Mouse (Mus musculus): ENCODE measurements around the gene Pcsk4.
A peak's percentile ranks its signal among the peaks of the same experiment; 100 is the strongest.

Pcsk4 gene

DNA sequence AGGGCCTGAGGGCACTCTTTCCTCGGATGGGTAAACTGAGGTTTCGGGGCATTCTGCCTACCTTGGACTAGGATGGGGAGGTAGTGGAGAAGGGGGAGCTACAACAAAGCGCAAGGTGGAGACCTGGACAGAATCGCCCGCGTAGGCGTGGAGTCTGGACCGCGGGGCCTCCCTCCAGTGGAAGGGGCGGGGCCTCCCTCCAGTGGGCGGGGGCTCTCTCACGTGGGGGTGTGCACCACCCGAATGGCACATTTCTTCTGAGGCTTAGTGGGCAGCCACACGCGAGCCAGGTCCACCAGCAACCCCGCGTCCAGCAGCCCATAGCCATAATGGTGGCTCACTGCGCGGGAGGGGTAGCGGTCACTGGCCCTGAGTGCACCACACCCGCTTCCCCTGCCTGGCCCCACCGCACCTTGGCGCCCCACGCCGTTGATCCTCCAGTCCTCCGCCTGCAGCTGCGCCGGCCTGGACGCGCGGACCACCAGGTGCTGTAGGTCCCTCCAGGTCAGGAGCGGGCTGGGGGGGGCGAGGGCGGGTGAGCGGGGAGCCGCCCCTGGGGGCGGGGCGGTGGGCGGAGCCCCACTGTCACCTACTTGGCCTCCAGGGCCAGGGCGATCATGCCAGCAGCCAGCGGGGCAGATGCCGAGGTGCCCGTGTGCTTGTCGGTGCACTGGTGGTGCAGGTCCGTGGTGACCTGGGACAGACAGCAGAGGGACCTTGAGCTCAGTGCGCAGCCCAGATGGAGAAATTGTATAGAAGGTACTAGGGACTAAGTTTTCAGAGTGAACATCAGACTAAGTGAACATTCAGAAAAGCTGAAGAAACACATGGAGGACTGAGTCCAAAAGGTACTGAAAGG, 5.8 kb downstream of the Pcsk4 start:
- DNase-seq (ENCODE audit: low spot score in 2 of 2) = peak; percentile 37 to 53

DNA sequence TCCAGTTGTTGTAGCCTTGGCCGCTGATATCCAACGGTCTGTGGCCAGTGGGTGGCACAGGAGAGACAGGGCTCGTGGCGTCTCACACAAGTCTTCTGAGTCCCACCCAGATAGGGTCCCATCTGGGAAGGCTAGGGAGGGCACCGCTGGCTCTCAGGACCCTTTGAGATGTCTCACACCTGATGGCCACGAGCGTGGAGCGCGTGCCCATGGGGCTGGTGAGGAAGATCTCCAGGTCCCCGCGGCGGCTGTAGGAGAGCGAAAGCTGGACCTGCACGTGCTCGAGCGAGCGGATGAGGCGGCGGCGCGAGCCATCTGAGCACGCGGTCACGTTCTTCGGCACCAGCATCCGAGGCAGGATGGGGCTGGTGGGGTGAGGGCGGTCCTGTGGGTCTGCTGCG, 6.5 kb downstream of the Pcsk4 start:
- peak in 1 of 2 experiments; percentile 14 for DNase-seq (ENCODE audit: low spot score in 2 of 2)

DNA sequence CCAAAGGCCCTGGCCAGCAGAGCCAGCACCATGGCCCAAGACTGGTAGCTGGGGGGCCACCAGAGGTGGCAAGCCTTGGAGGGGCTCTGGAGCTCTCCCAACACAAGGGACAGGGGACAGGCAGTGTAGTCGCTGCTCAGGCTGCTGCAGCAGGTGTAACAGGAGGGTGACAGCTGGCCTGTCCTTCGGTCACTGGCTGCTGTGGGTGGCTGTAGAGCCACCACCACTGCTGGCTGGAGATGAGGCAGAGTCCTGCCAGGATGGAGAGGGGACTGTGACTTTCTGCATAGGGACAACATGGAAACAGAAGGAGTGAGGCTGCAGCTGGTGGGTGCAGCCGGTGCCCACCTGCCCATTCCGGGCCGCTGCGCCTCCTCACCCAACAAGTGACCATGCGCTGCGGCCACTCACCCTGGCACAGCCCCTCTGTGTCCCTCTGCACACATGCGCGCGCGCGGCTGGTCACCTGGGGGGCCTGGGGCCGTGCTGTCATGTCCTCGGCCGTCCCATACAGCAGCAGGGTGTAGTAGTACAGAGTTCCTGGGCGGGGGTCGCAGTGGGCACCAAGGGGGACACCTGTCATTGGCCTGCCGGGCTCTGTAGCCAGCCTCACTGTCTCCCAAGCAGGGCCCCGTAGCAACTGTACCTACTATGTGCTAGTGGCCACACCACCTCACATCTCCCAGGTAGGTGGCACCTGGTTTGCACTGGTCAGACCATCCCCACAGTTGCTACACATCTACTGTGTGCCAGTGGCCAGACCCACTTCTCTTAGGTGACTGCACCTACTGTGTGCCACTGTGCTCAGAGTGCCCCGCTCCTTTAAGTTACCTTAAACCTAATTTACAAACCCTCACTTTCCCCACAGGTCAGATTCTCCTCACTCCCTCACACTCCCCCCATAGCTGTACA, 7.4 kb downstream of the Pcsk4 start:
- DNase-seq (ENCODE audit: low spot score in 2 of 2) = peak in 1 of 2 experiments; percentile 9

DNA sequence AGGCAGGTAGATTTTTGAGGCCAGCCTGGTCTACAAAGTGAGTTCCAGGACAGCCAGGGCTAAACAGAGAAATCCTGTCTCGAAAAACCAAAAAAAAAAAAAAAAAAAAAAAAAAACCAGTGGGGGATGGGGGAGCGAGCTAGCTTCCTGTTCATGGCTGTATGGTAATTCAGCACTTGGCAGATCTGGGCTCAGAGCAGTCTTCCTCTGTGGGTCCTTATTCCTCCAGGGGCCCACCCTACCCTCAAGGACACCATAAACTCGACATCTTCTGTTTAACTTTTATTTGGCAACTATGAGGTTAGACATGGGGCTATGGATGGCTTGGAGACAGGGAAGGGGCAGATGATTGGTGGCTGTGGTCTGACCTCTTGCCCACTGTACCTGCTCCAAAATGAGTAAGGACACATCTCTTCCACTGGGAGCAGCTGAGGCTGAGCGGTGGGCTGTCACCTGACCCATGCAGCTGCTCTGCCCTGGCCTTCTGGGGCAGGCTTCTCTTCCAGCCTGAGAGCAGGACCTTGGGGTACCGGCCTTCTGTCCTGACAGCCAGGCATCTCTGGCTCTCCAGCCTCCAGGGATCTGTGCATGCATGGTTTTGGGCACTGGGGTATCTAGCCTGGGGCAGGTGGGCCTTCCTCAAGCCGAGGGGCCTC, 8.2 kb downstream of the Pcsk4 start:
- DNase-seq (ENCODE audit: low spot score in 2 of 2) = no peak

GRCm38 (mm10) chr10:80320340-80320760, 8.9 kb downstream of the Pcsk4 start, which contains the start of gene 2310011J03Rik:
Gene 2310011J03Rik (minus strand): TSS chr10:80320537.
- DNase-seq (ENCODE audit: low spot score in 2 of 2) = peak; percentile 85 to 88

GRCm38 (mm10) chr10:80317011-80317410, 12.3 kb downstream of the Pcsk4 start:
- DNase-seq (ENCODE audit: low spot score in 2 of 2) = no peak

GRCm38 (mm10) chr10:80316359-80316781, 12.9 kb downstream of the Pcsk4 start:
- DNase-seq (ENCODE audit: low spot score in 2 of 2) = no peak

GRCm38 (mm10) chr10:80315315-80315714, 14.0 kb downstream of the Pcsk4 start:
- no peak for DNase-seq (ENCODE audit: low spot score in 2 of 2)

DNA sequence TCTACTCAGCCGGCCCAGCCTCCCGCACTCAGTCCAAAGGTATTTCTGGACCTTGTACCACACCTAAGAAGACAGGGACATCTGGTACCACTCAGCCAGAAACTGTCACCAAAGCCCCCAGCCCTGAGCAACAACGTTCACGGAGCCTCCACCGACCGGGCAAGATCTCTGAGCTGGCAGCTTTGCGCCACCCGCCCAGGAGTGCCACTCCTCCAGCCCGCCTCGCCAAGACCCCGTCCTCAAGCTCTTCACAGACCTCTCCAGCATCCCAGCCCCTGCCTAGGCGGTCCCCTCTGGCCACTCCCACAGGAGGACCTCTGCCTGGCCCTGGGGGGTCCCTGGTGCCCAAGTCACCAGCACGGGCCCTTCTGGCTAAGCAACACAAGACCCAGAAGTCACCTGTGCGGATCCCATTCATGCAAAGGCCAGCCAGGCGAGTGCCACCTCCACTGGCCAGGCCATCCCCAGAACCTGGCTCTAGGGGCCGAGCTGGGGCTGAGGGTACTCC, 14.8 kb downstream of the Pcsk4 start:
- DNase-seq (ENCODE audit: low spot score in 2 of 2) = no peak

DNA sequence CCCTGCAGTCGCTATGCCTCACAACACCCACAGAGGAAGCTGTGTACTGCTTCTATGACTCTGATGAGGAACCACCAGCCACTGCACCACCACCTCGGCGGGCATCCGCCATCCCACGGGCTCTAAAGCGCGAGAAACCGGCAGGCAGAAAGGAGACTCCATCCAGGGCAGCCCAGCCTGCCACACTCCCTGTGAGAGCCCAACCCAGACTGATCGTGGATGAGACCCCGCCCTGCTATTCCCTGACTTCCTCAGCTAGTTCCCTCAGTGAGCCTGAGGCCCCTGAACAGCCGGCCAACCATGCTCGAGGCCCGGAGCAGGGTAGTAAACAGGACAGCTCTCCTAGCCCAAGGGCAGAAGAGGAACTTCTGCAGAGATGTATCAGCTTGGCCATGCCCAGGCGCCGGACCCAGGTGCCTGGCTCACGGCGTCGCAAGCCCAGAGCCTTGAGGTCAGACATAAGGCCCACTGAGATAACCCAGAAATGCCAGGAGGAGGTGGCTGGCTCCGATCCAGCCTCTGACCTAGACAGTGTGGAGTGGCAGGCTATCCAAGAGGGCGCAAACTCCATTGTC, 15.6 kb downstream of the Pcsk4 start:
- no peak for DNase-seq (ENCODE audit: low spot score in 2 of 2)

DNA sequence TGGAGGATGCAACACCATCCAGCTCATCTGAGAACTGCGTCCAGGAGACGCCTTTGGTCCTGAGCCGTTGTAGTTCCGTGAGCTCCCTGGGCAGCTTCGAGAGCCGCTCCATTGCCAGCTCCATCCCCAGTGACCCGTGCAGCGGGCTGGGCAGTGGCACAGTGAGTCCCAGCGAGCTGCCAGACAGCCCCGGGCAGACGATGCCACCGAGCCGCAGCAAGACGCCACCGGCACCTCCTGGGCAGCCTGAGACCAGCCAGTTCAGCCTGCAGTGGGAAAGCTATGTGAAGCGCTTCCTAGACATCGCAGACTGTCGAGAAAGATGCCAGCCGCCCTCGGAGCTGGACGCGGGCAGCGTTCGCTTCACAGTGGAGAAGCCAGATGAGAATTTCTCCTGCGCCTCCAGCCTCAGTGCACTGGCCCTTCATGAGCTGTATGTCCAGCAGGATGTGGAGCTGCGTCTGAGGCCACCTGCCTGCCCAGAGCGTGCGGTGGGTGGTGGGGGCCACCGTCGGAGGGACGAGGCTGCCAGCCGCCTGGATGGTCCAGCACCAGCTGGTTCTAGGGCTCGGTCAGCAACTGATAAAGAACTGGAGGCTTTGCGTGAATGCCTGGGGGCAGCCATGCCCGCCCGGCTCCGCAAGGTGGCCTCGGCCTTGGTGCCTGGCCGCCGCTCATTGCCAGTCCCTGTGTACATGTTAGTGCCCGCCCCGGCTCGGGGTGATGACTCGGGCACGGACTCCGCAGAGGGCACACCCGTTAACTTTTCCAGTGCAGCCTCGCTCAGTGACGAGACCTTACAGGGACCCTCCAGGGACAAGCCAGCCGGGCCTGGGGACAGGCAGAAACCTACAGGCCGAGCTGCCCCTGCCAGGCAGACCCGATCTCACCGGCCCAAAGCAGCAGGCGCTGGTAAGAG, 16.5 kb downstream of the Pcsk4 start:
- no peak for DNase-seq (ENCODE audit: low spot score in 2 of 2)

DNA sequence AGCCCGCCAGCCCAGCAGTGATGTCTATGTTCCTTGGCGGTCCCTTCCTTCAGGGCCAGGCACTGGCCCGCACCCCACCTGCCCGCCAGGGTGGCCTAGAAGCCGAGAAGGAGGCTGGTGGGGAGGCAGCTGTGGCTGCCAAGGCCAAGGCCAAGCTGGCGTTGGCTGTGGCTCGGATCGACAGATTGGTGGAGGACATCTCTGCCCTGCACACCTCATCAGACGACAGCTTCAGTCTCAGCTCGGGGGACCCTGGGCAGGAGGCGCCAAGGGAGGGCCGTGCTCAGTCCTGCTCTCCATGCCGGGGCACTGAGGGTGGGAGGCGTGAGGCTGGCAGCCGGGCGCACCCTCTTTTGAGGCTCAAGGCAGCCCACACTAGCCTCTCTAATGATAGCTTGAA, 17.7 kb downstream of the Pcsk4 start:
- no peak for DNase-seq (ENCODE audit: low spot score in 2 of 2)

- peak; percentile 15 to 27 for DNase-seq (ENCODE audit: low spot score in 2 of 2)
Observed at GRCm38 (mm10) chr10:80304862-80305261, 24.4 kb downstream of the Pcsk4 start.

DNA sequence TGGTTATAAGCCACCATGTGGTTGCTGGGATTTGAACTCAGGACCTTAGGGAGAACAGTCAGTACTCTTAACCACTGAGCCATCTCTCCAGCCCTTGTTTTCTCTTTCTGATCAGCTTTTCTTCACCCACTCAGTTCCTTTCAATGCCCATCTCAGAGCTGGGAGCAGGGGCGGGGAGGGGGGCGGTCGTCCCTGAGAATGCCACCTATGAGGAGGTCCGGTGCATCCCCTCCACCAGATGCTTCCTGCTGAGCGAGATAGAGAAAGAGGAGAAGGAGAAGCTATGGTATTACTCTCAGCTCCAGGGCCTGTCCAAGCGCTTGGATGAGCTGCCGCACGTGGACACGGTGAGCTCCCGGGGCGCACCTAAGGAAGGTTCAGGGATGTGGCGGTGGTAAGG, 24.8 kb downstream of the Pcsk4 start:
- no peak for DNase-seq (ENCODE audit: low spot score in 2 of 2)

DNA sequence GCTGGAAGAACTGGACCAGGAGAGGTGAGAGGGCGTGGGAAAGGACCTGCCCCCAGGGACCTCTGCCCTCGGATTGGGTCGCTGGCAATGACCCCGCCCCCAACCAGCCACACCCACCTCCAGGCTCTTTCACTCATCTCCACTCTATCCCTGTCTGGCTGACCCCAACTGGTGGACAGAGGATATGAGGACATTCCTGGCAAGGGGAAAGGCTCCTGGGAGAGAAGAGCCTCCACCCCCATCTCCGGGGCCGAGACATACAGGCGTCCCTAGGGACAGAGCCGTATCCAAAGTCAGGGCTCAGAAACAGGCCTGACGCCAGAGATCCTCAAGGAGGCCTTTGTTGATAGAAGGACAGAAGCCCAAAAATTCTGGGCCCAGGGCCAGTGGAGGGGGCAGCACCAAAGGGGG, 26.8 kb downstream of the Pcsk4 start:
- no peak for DNase-seq (ENCODE audit: low spot score in 2 of 2)

DNA sequence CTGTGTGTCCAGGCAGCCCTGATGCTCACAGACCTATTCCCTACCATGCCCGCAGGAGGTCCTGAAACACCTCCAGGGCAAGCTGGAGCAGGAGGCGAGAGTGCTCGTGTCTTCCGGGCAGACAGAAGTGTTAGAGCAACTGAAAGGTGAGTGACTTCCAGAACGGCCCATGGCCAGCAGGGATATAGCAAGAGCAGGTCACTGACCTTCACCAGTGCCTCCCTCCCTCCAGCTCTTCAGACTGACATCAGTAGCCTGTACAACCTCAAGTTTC, 27.3 kb downstream of the Pcsk4 start:
- no peak for DNase-seq (ENCODE audit: low spot score in 2 of 2)

GRCm38 (mm10) chr10:80301256-80302081, 27.8 kb downstream of the Pcsk4 start:
- DNase-seq (ENCODE audit: low spot score in 2 of 2) = no peak

DNA sequence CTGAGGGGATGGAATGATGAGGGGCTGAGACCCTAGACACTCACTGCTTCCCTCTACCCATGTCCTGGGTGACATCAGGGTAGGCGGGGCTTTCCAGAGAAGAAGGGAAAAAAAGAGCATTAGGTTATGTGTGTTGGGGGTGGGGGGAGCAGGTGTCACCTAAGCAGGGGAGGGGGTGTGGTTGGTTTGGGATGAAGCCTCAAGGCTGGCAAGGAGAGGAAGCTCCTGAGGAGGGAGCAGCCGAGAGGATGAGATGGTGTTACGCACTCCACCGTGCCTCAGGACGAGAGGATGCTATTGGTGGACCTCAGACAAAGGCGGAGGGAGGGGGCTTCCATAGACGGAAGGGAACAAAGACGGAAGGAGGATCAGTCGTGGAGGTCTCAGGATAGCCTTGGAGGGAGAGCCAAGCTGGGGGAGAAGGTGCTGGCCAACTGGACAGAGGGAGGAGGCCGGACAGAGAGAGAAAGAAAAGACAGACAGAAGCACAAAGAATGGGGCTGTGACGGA, 28.6 kb downstream of the Pcsk4 start:
- no peak for DNase-seq (ENCODE audit: low spot score in 2 of 2)

GRCm38 (mm10) chr10:80299824-80300223, 29.5 kb downstream of the Pcsk4 start:
- no peak for DNase-seq (ENCODE audit: low spot score in 2 of 2)

Data from thymus, postnatal 10 days (tissue).